7 mouse cellular contexts compared by ENCODE assay signal in the genomic region with DNA sequence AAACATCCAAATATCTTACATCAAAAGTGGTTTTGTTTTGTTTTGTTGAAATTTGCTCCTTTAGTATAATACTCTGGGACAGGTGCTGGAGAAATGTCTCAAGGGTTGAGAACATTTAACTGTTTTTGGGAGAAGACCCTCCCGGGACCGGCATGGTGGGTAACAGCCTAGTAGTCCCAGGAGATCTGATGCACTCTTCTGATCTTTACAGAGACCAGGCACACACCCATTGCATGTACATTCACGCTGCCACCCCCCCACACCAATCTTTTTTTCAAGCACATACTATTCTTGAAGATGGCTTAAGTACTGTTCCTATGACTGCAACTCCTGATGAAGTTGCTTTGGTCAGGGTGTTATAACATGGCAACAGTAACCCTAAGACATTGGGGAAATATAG. TPM values are rescaled to one million over a fixed set of nuclear protein-coding genes. Genes with fewer than 3 reads are reported as not detected.
A peak's percentile ranks its signal among the peaks of the same experiment; 100 is the strongest.
DNase-seq lines count a peak whose midpoint lies in the region; ATAC-seq and TF ChIP-seq lines count a peak whose summit lies in the region.

No protein-coding gene starts in this region.

- peaks cover 3% of the 10 kb centered on the region; the same call in 1 of the 2 replicates for H3K4me1 ChIP-seq in embryonic facial prominence, embryonic 13.5 days
- H3K4me1 ChIP-seq in intestine, embryonic 16.5 days (ENCODE audit: control insufficient read depth, insufficient read depth, low read length): peaks cover 5% of the 10 kb centered on the region
- H3K4me1 ChIP-seq in neural tube, embryonic 15.5 days: peaks cover 11% of the 10 kb centered on the region

- no peak overlapping the region for H3K9ac ChIP-seq in embryonic facial prominence, embryonic 13.5 days
- H3K9ac ChIP-seq in intestine, embryonic 16.5 days (ENCODE audit: low read depth, low read length): peak overlapping the region; percentile 63; the same call in 1 of the 2 replicates
- peak overlapping the region; percentile 42; the same call in 1 of the 2 replicates for H3K9ac ChIP-seq in neural tube, embryonic 15.5 days (replicated peaks)

- no peaks in the 10 kb centered on the region for H3K9me3 ChIP-seq in embryonic facial prominence, embryonic 13.5 days
- H3K9me3 ChIP-seq in intestine, embryonic 16.5 days (ENCODE audit: control insufficient read depth, low read length): no peaks in the 10 kb centered on the region
- H3K9me3 ChIP-seq in neural tube, embryonic 15.5 days (replicated peaks): no peaks in the 10 kb centered on the region

- ATAC-seq in embryonic facial prominence, embryonic 13.5 days (ENCODE audit: insufficient number of reproducible peaks, insufficient read depth, low FRiP score, low TSS enrichment, low read depth): no peak
- ATAC-seq in intestine, embryonic 16.5 days: no peak
- ATAC-seq in neural tube, embryonic 15.5 days (ENCODE audit: low FRiP score): no peak

- H3K4me2 ChIP-seq in embryonic facial prominence, embryonic 13.5 days: peak overlapping the region; percentile 54
- H3K4me2 ChIP-seq in intestine, embryonic 16.5 days (ENCODE audit: low read depth, low read length): peak overlapping the region; percentile 52; the same call in 1 of the 2 replicates
- peak overlapping the region; percentile 59 for H3K4me2 ChIP-seq in neural tube, embryonic 15.5 days

- H3K36me3 ChIP-seq in embryonic facial prominence, embryonic 13.5 days: no peaks in the 10 kb centered on the region
- H3K36me3 ChIP-seq in intestine, embryonic 16.5 days (ENCODE audit: control insufficient read depth, insufficient read depth, low read length): no peaks in the 10 kb centered on the region
- no peaks in the 10 kb centered on the region for H3K36me3 ChIP-seq in neural tube, embryonic 15.5 days

- H3K27ac ChIP-seq in left cerebral cortex, adult 2 months: no peak overlapping the region
- peak overlapping the region; percentile 82 for H3K27ac ChIP-seq in embryonic facial prominence, embryonic 13.5 days
- H3K27ac ChIP-seq in intestine, embryonic 16.5 days (ENCODE audit: low read length): peak overlapping the region; percentile 84
- H3K27ac ChIP-seq in neural tube, embryonic 15.5 days (replicated peaks): peak overlapping the region; percentile 87

- no peak for DNase-seq in left cerebral cortex, adult 2 months (ENCODE audit: extremely low spot score in 1 of 2, low spot score in 2 of 2)
- no peak for DNase-seq in left cerebral cortex, postnatal 4 days
- no peak for DNase-seq in layer of hippocampus, postnatal 10 days (ENCODE audit: low spot score in 2 of 2)
- no peak for DNase-seq in ovary, postnatal 36 days (ENCODE audit: low spot score)

- no peak for TF ChIP-seq CTCF in left cerebral cortex, adult 2 months (IDR thresholded peaks at IDR 0.05)

- H3K27me3 ChIP-seq in embryonic facial prominence, embryonic 13.5 days: peaks cover 6% of the 10 kb centered on the region; the same call in 1 of the 2 replicates
- no peaks in the 10 kb centered on the region for H3K27me3 ChIP-seq in intestine, embryonic 16.5 days (replicated peaks; ENCODE audit: control insufficient read depth, insufficient read depth, low read length)
- H3K27me3 ChIP-seq in neural tube, embryonic 15.5 days (replicated peaks): no peaks in the 10 kb centered on the region

- peak overlapping the region; percentile 25; the same call in 1 of the 2 replicates for H3K4me3 ChIP-seq in left cerebral cortex, adult 2 months
- H3K4me3 ChIP-seq in embryonic facial prominence, embryonic 13.5 days: peak overlapping the region; percentile 51; the same call in 1 of the 2 replicates
- H3K4me3 ChIP-seq in intestine, embryonic 16.5 days (ENCODE audit: low read length): peak overlapping the region; percentile 36; the same call in 1 of the 2 replicates
- peak overlapping the region; percentile 36 for H3K4me3 ChIP-seq in neural tube, embryonic 15.5 days (replicated peaks)

- 60% methylated on average over 3 of the region's 3 CpGs for WGBS in embryonic facial prominence, embryonic 13.5 days
- 76% methylated on average over 3 of the region's 3 CpGs for WGBS in intestine, embryonic 16.5 days
- 70% methylated on average over 3 of the region's 3 CpGs for WGBS in neural tube, embryonic 15.5 days

- intact Hi-C loops in left cerebral cortex, adult 2 months (cut with DNase I): loop anchor here (5.0 kb wide), 2 partner anchors 85 to 890 kb away; a partner anchor contains a TSS
- intact Hi-C loops in left cerebral cortex, postnatal 4 days (cut with DNase I): no loop called here

RNA-seq across cellular contexts. Expression of a gene that starts 0.9 kb away (rescaled TPM):
- 10 to 100 TPM; 12.5 to 13.6 TPM for total RNA-seq in left cerebral cortex, adult 2 months (2021)
- 10 to 100 TPM; 15.7 to 16.2 TPM for total RNA-seq in left cerebral cortex, postnatal 4 days (2021)
- 66.4 and 67.6 TPM in 2 replicates for polyA plus RNA-seq in embryonic facial prominence, embryonic 13.5 days (2015; fragmentation: Nextera tagmentation; extraction: Ambion mirVana)
- 78.9 and 79.8 TPM in 2 replicates for polyA plus RNA-seq in intestine, embryonic 16.5 days (2015; fragmentation: Nextera tagmentation; extraction: Ambion mirVana)
- polyA plus RNA-seq in neural tube, embryonic 15.5 days (2015; fragmentation: Nextera tagmentation; extraction: Ambion mirVana): 20.0 and 28.4 TPM in 2 replicates
- total RNA-seq in layer of hippocampus, postnatal 10 days (2021): 10 to 100 TPM; 14.5 to 21.5 TPM

RNA-seq across cellular contexts. Expression of a gene that starts 2.9 kb away (rescaled TPM):
- 100 to 1,000 TPM; 300 to 319 TPM for total RNA-seq in left cerebral cortex, adult 2 months (2021)
- 100 to 1,000 TPM; 270 to 271 TPM for total RNA-seq in left cerebral cortex, postnatal 4 days (2021)
- polyA plus RNA-seq in embryonic facial prominence, embryonic 13.5 days (2015; fragmentation: Nextera tagmentation; extraction: Ambion mirVana): 406 and 420 TPM in 2 replicates
- polyA plus RNA-seq in intestine, embryonic 16.5 days (2015; fragmentation: Nextera tagmentation; extraction: Ambion mirVana): 547 and 584 TPM in 2 replicates
- polyA plus RNA-seq in neural tube, embryonic 15.5 days (2015; fragmentation: Nextera tagmentation; extraction: Ambion mirVana): 449 and 530 TPM in 2 replicates
- total RNA-seq in layer of hippocampus, postnatal 10 days (2021): 100 to 1,000 TPM; 304 to 332 TPM

RNA-seq across cellular contexts. Expression of a gene that starts 14.5 kb away (rescaled TPM):
- 1 to 10 TPM; 7.4 to 8.5 TPM for total RNA-seq in left cerebral cortex, adult 2 months (2021)
- 10 to 100 TPM; 12.1 to 14.2 TPM for total RNA-seq in left cerebral cortex, postnatal 4 days (2021)
- 23.5 and 28.3 TPM in 2 replicates for polyA plus RNA-seq in embryonic facial prominence, embryonic 13.5 days (2015; fragmentation: Nextera tagmentation; extraction: Ambion mirVana)
- polyA plus RNA-seq in intestine, embryonic 16.5 days (2015; fragmentation: Nextera tagmentation; extraction: Ambion mirVana): 17.0 and 18.1 TPM in 2 replicates
- 9.5 and 11.8 TPM in 2 replicates for polyA plus RNA-seq in neural tube, embryonic 15.5 days (2015; fragmentation: Nextera tagmentation; extraction: Ambion mirVana)
- total RNA-seq in layer of hippocampus, postnatal 10 days (2021): 10 to 100 TPM in 1 of 2 experiments, 1 to 10 TPM in 1; 9.8 to 10.5 TPM
